Mouse (Mus musculus) T-helper 2 cell (primary cell): ENCODE data around the gene Hspb8.

Source experiments
- in situ Hi-C: fragments of 300-600 bp; cut with MboI, MseI; formaldehyde crosslinking; loops from one replicate; pipeline ENCODE4 v1.15.1; 2025; ENCODE audit warnings: high pct_unique_total_duplicates

The Hspb8 gene

DNA sequence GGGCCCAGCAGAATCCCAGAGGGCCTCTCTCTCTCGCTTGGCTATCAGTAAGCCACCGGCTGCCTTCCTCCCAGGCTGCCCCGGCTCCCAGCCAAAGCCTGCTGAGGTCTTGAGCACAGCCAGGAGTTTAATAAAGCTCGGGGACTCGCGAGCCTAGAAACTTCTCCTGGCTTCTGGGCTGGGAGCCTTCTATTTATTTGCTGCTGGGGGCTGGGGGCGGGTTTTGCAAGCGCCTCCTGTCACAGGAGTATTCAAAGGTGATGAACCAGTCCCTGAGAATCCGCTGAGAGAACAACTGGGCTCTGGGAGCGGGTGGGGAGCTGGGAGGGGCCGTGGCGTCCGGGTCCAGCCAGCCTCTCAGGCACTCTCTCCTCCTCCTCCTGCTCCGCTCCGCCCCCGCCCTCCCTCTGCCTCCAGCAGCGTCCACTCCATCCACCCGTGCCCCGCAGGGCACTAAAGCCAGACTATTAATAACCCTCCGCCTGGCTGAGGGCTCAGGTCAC, at the start of gene Hspb8:
Hspb8 (minus strand) TSS at position 166 of the 503 bp plus-strand sequence.
- in situ Hi-C loops: no loop called here

GRCm38 (mm10) chr5:116461354-116462042, 38.8 kb upstream of the Hspb8 start:
- in situ Hi-C loops: no loop called here

- in situ Hi-C loops: no loop called here
These were observed 37.3 kb upstream of the Hspb8 start for GRCm38 (mm10) chr5:116459970-116460369.

- in situ Hi-C loops: no loop called here
These were observed 35.1 kb upstream of the Hspb8 start for GRCm38 (mm10) chr5:116457791-116458190.

DNA sequence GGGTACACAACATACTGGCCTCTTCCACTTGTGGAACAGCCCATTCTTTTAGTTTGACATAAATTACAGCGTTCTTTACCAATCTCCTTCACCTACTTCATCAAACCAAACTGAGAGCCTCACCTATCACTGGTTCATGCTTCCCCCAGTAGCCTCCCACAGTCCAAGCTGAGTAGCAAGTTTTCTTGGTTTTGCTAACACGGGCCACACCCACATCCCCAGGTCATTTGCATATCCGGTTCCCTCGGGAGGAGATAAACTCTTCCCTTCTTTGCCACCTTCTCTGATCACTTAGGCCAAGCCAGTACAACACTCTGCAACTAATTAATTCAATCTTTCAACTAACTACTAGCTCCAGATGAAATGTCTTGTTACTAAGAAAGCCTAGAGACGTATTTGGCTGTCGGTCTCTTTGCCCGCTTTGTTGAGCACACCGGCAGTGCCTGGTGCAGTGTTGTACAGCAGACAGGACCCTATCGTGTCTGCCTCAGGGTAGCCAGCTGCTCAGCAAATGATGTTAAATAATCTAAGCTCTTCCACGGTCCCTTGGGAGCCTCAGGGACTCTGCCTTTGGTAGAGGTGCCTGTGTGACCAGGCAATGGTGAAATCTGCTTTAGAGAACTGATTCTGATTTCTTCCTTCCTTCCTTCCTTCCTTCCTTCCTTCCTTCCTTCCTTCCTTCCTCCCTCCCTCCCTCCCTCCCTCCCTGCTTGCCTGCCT, 34.3 kb upstream of the Hspb8 start:
- in situ Hi-C loops: no loop called here

GRCm38 (mm10) chr5:116453401-116453851, 30.8 kb upstream of the Hspb8 start:
- in situ Hi-C loops: no loop called here

GRCm38 (mm10) chr5:116450901-116451300, 28.2 kb upstream of the Hspb8 start:
- in situ Hi-C loops: no loop called here

- in situ Hi-C loops: no loop called here
These were observed 27.0 kb upstream of the Hspb8 start for GRCm38 (mm10) chr5:116449522-116450225.

DNA sequence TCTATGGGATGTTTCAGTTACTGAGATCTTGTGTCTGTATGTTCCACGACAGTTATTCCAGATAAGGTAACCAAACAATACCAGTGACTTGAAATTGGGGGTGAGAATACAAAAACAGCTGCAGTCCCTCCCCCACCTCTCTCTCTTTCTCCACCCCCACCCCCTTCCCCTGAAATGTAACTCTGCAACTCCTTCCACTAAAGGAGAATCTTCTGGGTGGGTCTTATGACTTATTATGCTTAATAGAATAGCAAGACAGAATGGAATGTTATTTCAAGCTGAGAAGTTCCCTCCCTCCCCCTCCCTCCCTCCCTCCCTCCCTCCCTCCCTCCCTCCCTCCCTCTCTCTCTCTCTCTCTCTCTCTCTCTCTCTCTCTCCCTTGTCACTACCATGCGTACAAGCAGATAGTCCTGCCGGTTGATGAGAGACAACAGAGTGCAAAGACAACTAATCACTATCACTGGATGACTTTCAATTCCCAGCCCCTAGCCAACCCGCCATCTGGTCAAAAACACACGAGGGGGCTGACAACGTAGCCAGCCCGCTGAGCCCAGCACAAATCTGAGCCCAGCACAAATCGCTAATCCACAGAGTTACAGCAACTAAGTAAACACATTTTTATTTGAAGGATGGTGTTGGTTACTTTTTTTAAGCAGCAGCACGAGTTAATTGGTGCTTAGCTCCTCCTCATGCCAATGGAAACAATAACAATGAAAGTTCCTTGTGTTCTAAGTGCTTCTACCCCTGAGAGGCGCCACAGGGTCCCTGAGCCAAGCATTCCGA, 25.9 kb upstream of the Hspb8 start:
- in situ Hi-C loops: no loop called here

DNA sequence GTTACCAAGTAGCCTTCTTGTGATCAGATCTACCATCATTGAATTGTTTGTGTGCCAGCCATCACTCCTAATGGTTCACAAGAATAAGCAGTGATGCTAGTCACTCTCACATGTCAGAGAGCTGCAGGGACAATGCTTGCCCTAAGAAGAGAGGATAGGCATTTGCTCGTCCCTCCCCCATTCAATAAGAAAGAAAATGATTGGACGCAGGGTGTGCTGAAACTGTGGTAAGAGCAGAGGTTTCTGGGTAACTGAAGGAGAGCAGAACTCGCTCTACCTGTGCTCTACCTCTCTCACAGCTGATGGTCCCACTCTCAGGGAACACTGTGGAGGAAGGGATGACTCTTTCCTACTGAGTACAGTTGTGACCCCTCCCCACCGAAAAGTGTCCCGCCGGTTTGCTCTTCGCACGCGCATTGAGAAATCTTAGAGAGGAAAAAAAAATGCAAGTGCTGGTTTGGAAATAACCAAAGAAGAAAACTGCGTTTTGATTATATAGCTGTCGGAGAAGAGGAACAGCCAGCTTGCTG, 25.2 kb upstream of the Hspb8 start:
- in situ Hi-C loops: no loop called here

GRCm38 (mm10) chr5:116446552-116446951, 23.9 kb upstream of the Hspb8 start:
- in situ Hi-C loops: no loop called here

GRCm38 (mm10) chr5:116445634-116446367, 23.1 kb upstream of the Hspb8 start:
- in situ Hi-C loops: no loop called here

- in situ Hi-C loops: no loop called here
These were observed 21.9 kb upstream of the Hspb8 start for GRCm38 (mm10) chr5:116444517-116444916.

GRCm38 (mm10) chr5:116443459-116443940, 20.8 kb upstream of the Hspb8 start:
- in situ Hi-C loops: no loop called here

DNA sequence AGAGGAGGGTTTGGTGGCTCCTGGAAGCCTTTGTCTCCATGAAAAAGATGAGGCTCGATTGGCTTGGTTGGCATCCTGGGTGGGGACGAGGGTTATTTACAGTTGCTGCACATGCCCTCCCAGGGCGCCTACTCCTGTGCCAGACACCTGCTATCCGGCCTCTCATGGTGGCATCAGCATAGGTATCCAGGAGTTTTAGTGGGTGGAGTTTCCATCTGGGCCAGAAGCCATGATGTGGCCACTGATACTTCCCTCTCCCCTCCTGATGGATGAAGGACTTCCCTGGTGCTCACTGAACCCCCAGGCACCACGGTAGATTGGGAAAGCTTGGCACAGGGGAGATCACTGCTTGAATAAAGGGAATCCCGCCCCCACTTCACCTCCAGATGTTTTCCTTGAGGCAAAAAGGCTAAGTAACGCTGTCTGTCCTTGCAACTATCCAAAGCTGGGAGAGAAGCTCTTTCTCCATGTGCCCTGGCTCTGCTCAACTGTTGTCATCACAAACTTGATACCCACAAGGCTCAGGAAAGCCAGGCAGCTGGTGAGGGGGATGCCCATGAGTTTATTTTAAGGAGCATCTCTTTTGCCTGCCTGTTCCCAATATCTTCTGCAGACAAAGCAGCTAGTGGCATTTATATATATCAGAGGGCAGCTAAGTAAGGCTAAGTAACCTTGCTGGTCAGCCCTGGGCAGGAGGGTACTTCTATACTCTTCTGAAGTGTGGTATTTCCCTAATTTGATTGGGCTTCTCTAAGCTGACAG, 20.2 kb upstream of the Hspb8 start:
- in situ Hi-C loops: no loop called here

DNA sequence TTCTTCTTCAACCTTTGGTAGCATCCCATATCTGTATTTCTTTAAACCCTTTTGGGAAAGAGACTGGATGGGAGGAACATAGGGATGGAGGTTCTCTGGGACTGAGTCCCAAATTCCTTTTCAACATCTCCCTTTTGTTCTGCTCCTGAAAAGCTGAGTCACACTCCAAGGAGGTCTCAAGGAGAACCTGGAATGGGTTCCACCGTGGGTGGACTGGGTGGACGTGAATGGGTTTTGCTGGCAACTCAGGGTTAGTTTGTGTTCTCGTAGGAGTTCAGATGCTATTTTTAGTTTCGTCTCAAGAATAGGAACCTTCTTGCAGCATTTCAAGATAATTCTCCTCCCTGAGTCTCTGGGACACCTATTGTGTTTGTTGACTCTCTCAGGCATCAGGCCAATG, 17.6 kb upstream of the Hspb8 start:
- in situ Hi-C loops: no loop called here

DNA sequence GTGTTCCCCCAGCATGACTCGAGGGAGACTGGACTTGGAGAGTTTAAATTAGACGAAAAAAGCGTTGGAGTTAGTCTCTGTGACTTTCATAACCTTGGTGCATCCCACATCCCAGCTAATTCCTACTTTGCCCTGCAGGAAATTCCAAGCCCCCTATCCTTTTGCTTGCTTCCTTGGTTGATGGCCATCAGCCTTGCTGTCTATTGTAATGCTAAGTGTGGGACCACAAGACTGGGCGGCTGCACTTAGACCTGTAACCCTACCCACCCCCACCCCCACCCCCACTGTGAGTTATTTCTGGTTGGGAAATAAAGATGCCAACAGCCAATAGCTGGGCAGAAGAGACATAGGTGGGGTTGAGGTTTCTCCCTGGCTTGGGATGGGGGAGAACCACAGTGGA, 15.7 kb upstream of the Hspb8 start:
- in situ Hi-C loops: no loop called here

GRCm38 (mm10) chr5:116436117-116436516, 13.5 kb upstream of the Hspb8 start:
- in situ Hi-C loops: no loop called here

DNA sequence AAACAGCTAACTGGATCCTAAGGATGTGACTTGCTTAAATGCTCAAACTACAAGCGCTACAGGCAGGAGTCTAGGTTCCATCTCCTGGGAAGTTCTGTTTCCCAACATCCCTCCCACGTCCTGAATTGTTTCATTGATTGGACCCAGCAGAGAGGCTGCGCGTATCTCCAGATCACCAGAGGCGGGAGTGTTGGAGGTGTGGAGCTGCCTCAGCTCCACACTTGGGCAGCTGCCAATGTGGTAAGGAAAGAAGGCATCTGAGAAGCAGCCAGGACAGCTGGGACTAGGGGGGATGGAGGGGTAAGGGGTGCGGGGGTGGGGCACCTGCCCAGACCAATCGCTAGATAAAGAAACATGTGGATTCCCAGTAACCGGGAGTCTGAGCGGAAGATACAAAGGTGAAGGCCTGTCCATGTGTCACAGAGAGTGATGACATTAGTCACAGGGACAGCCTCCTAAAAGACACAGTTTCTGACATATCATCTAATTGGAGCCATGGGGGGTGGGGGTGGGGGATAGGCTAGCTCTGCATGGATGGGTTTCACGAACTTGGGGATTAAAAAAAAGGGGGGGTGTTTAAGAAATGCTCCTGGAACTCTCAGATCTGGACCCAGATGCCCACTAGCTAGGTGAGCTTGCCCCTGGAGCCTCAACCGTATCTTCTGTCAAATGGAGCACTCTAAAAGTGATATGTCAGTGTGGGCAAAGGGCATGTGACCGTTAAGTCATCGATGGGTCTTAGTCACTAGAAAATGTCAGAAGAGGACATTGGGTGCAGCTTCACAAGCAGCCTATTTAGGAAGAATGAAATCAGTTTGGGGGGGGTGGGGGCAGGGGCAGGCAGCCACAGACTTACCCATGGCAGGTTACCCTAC, 12.5 kb upstream of the Hspb8 start:
- in situ Hi-C loops: no loop called here
